In the genomic region with DNA sequence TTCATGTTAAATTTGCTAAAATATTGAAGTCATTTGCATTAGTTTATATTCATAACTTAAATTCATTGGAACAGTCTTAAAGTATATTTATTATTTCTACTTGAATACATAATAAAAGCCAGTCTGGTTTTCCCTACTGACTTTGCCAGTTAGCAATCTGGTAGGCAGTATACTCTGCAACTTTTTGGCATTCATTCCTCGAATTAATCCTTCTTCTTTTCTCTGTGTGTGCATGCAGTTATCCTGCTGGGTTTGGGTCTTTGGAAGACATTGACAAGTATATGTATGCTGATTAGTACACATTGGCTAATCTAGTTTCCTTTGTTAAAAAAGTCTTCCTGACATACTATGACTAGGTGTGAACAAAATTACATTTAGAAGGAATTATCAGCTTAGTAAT, we compare ENCODE assay signal across 19 mouse cellular contexts.
DNase-seq lines count a peak whose midpoint lies in the region; ATAC-seq lines count a peak whose summit lies in the region.
"Had no signal": no experiment of that assay in that cellular context is flagged by ENCODE, and none has a peak within 500 bp of the region (broad histone marks: within the 10 kb centered on the region; RNA-seq: fewer than 3 reads in every experiment).

No protein-coding gene starts in this region.

- H3K9me3 ChIP-seq in forebrain, embryonic 14.5 days (replicated peaks; ENCODE audit: control insufficient read depth, low read length), result no peaks in the 10 kb centered on the region
- H3K9me3 ChIP-seq in forebrain, embryonic 12.5 days, result no peaks in the 10 kb centered on the region
- no peaks in the 10 kb centered on the region for H3K9me3 ChIP-seq in heart, embryonic 10.5 days
- H3K9me3 ChIP-seq in forebrain, embryonic 16.5 days (ENCODE audit: control insufficient read depth, low read length), result no peaks in the 10 kb centered on the region
- H3K9me3 ChIP-seq: embryonic facial prominence, embryonic 13.5 days; embryonic facial prominence, embryonic 15.5 days had no signal

- ATAC-seq in forebrain, embryonic 14.5 days, result peak; percentile 37; the same call in 1 of the 2 replicates
- ATAC-seq in forebrain, embryonic 12.5 days (ENCODE audit: low FRiP score), result no peak
- peak; percentile 91 for ATAC-seq in forebrain, embryonic 16.5 days

- DNase-seq in forebrain, embryonic 14.5 days (ENCODE audit: low spot score), result peak; percentile 65
- peak; percentile 24 for DNase-seq in heart, adult 11 months
- DNase-seq in heart, embryonic 10.5 days (ENCODE audit: low spot score), result no peak
- no peak for DNase-seq in cerebellum, postnatal 25 days
- DNase-seq in liver, result no peak
- DNase-seq: adrenal gland, adult 2 months; adrenal gland, postnatal 10 days; adrenal gland, postnatal 25 days; cerebellum, adult 11-12 months; cerebellum, adult 2 months; cerebellum, adult 9-10 months; cerebellum, postnatal 10 days; cerebellum, postnatal 36 days; embryo, embryonic 11 days had no signal

- H3K27me3 ChIP-seq in forebrain, embryonic 14.5 days (replicated peaks; ENCODE audit: control insufficient read depth, insufficient read depth, low read length), result no peaks in the 10 kb centered on the region
- no peaks in the 10 kb centered on the region for H3K27me3 ChIP-seq in forebrain, embryonic 12.5 days
- H3K27me3 ChIP-seq in heart, embryonic 10.5 days (ENCODE audit: insufficient read depth, poor library complexity, severe bottlenecking), result no peaks in the 10 kb centered on the region
- no peaks in the 10 kb centered on the region for H3K27me3 ChIP-seq in forebrain, embryonic 16.5 days (replicated peaks; ENCODE audit: control insufficient read depth, insufficient read depth, low read length)
- H3K27me3 ChIP-seq: embryonic facial prominence, embryonic 13.5 days; embryonic facial prominence, embryonic 15.5 days had no signal

- no peak overlapping the region for H3K4me3 ChIP-seq in forebrain, embryonic 14.5 days (ENCODE audit: low read depth, low read length)
- no peak overlapping the region for H3K4me3 ChIP-seq in forebrain, embryonic 12.5 days (replicated peaks)
- no peak overlapping the region for H3K4me3 ChIP-seq in heart, embryonic 10.5 days
- no peak overlapping the region for H3K4me3 ChIP-seq in forebrain, embryonic 16.5 days (replicated peaks; ENCODE audit: low read length)
- H3K4me3 ChIP-seq: embryonic facial prominence, embryonic 13.5 days; embryonic facial prominence, embryonic 15.5 days; erythroblast, embryonic 14.5 days had no signal

- no peak overlapping the region for H3K27ac ChIP-seq in forebrain, embryonic 14.5 days (ENCODE audit: low read depth, low read length)
- H3K27ac ChIP-seq in forebrain, embryonic 12.5 days, result no peak overlapping the region
- no peak overlapping the region for H3K27ac ChIP-seq in heart, embryonic 10.5 days
- no peak overlapping the region for H3K27ac ChIP-seq in forebrain, embryonic 16.5 days (ENCODE audit: low read length)
- H3K27ac ChIP-seq: embryonic facial prominence, embryonic 13.5 days; embryonic facial prominence, embryonic 15.5 days had no signal

- H3K9ac ChIP-seq in forebrain, embryonic 14.5 days (ENCODE audit: low read length), result no peak overlapping the region
- no peak overlapping the region for H3K9ac ChIP-seq in forebrain, embryonic 12.5 days
- no peak overlapping the region for H3K9ac ChIP-seq in forebrain, embryonic 16.5 days (replicated peaks; ENCODE audit: low read depth, low read length)
- H3K9ac ChIP-seq: embryonic facial prominence, embryonic 13.5 days; embryonic facial prominence, embryonic 15.5 days had no signal

- 48% methylated on average over 1 of the region's 1 CpGs for WGBS in forebrain, embryonic 14.5 days
- 63% methylated on average over 1 of the region's 1 CpGs for WGBS in forebrain, embryonic 12.5 days
- WGBS in heart, embryonic 10.5 days, result 75% methylated on average over 1 of the region's 1 CpGs
- 36% methylated on average over 1 of the region's 1 CpGs for WGBS in forebrain, embryonic 16.5 days

- no peaks in the 10 kb centered on the region for H3K36me3 ChIP-seq in forebrain, embryonic 14.5 days (ENCODE audit: control insufficient read depth, insufficient read depth, low read length)
- H3K36me3 ChIP-seq in forebrain, embryonic 12.5 days (replicated peaks), result no peaks in the 10 kb centered on the region
- H3K36me3 ChIP-seq in heart, embryonic 10.5 days, result no peaks in the 10 kb centered on the region
- no peaks in the 10 kb centered on the region for H3K36me3 ChIP-seq in forebrain, embryonic 16.5 days (ENCODE audit: control insufficient read depth, insufficient read depth)
- H3K36me3 ChIP-seq: embryonic facial prominence, embryonic 13.5 days; embryonic facial prominence, embryonic 15.5 days had no signal

- no peak overlapping the region for H3K4me2 ChIP-seq in forebrain, embryonic 14.5 days (ENCODE audit: low read length)
- no peak overlapping the region for H3K4me2 ChIP-seq in forebrain, embryonic 12.5 days
- no peak overlapping the region for H3K4me2 ChIP-seq in forebrain, embryonic 16.5 days (ENCODE audit: low read length)
- H3K4me2 ChIP-seq: embryonic facial prominence, embryonic 13.5 days; embryonic facial prominence, embryonic 15.5 days had no signal

- H3K4me1 ChIP-seq in forebrain, embryonic 14.5 days (ENCODE audit: control insufficient read depth, insufficient read depth, low read length), result no peaks in the 10 kb centered on the region
- no peaks in the 10 kb centered on the region for H3K4me1 ChIP-seq in forebrain, embryonic 12.5 days
- no peaks in the 10 kb centered on the region for H3K4me1 ChIP-seq in heart, embryonic 10.5 days
- no peaks in the 10 kb centered on the region for H3K4me1 ChIP-seq in forebrain, embryonic 16.5 days (replicated peaks; ENCODE audit: control insufficient read depth, insufficient read depth, low read length)
- H3K4me1 ChIP-seq: embryonic facial prominence, embryonic 13.5 days; embryonic facial prominence, embryonic 15.5 days had no signal

Comparison
In these comparisons a context has a peak if more than half of its experiments do, and no peak if none do; other contexts are left out.
1. DNase-seq: peak in forebrain, embryonic 14.5 days (single experiment) and heart, adult 11 months (single experiment); none in heart, embryonic 10.5 days (single experiment), cerebellum, postnatal 25 days (0 of 2) and liver (single experiment).